Mouse (Mus musculus): ENCODE measurements around the gene Syne2. TPM values are rescaled to one million over a fixed set of nuclear protein-coding genes. Genes with fewer than 3 reads are reported as not detected.

Gene Syne2
- polyA plus RNA-seq (2015; fragmentation: Nextera tagmentation; extraction: Ambion mirVana): 13.7 and 16.1 TPM in 2 replicates

- H3K9me3 ChIP-seq (ENCODE audit: control insufficient read depth, low read length): no peaks in the 10 kb centered on the region
- peak within 1 kb of the TSS; percentile 89 for H3K9ac ChIP-seq (ENCODE audit: low read length)
- H3K4me1 ChIP-seq (replicated peaks; ENCODE audit: control insufficient read depth, insufficient read depth): peaks cover 6% of the 10 kb centered on the region; the same call in 1 of the 2 replicates
- under 1% methylated on average over 50 of the region's 54 CpGs for WGBS
- H3K4me3 ChIP-seq (ENCODE audit: low read depth, low read length): peak within 1 kb of the TSS; percentile 89
- H3K4me2 ChIP-seq (replicated peaks; ENCODE audit: low read depth): peak within 1 kb of the TSS; percentile 98
- H3K27ac ChIP-seq (replicated peaks): peak within 1 kb of the TSS; percentile 90
- no peaks in the 10 kb centered on the region for H3K36me3 ChIP-seq (ENCODE audit: control insufficient read depth, insufficient read depth, low read length)
- DNase-seq (ENCODE audit: low spot score) (peak; percentile 90), ATAC-seq (ENCODE audit: low FRiP score, low TSS enrichment) (peak; percentile 93)
- H3K27me3 ChIP-seq (ENCODE audit: control insufficient read depth, insufficient read depth, low read length): no peaks in the 10 kb centered on the region
- TF ChIP-seq CTCF (IDR thresholded peaks at IDR 0.05; ENCODE audit: low read depth) (peak; percentile 26; the same call in 1 of the 2 replicates), EP300 (optimal IDR thresholded peaks at IDR 0.05) (no peak)
Observed at GRCm38 (mm10) chr12:75817959-75818452, at the start of gene Syne2. Gene Syne2 (plus strand): TSS chr12:75818134.

GRCm38 (mm10) chr12:75771410-75771809 lies 46.5 kb upstream of the Syne2 start:
- 29% methylated on average over 3 of the region's 3 CpGs for WGBS
- TF ChIP-seq CTCF (IDR thresholded peaks at IDR 0.05; ENCODE audit: low read depth): no peak
- no peaks in the 10 kb centered on the region; the same call in 1 of the 2 replicates for H3K4me1 ChIP-seq (replicated peaks; ENCODE audit: control insufficient read depth, insufficient read depth)
- ATAC-seq (ENCODE audit: low FRiP score, low TSS enrichment) (peak; percentile 75), DNase-seq (ENCODE audit: low spot score) (no peak)
- H3K9ac ChIP-seq (ENCODE audit: low read length): no peak overlapping the region
- no peak overlapping the region for H3K4me3 ChIP-seq (ENCODE audit: low read depth, low read length)
- H3K27me3 ChIP-seq (ENCODE audit: control insufficient read depth, insufficient read depth, low read length): no peaks in the 10 kb centered on the region
- no peak overlapping the region for H3K4me2 ChIP-seq (replicated peaks; ENCODE audit: low read depth)
- no peaks in the 10 kb centered on the region; the same call in 1 of the 2 replicates for H3K9me3 ChIP-seq (ENCODE audit: control insufficient read depth, low read length)
- no peaks in the 10 kb centered on the region for H3K36me3 ChIP-seq (ENCODE audit: control insufficient read depth, insufficient read depth, low read length)
- no peak overlapping the region for H3K27ac ChIP-seq (replicated peaks)

- TF ChIP-seq EP300 (optimal IDR thresholded peaks at IDR 0.05): no peak
- peak; percentile 83 for TF ChIP-seq CTCF (IDR thresholded peaks at IDR 0.05; ENCODE audit: low read depth)
- Histone ChIP-seq H3K4me3 (ENCODE audit: low read depth, low read length) (no peak overlapping the region), H3K27ac (replicated peaks) (no peak overlapping the region), H3K36me3 (ENCODE audit: control insufficient read depth, insufficient read depth, low read length) (no peaks in the 10 kb centered on the region), H3K27me3 (ENCODE audit: control insufficient read depth, insufficient read depth, low read length) (no peaks in the 10 kb centered on the region), H3K9ac (ENCODE audit: low read length) (no peak overlapping the region), H3K9me3 (ENCODE audit: control insufficient read depth, low read length) (no peaks in the 10 kb centered on the region; the same call in 1 of the 2 replicates), H3K4me2 (replicated peaks; ENCODE audit: low read depth) (no peak overlapping the region), H3K4me1 (replicated peaks; ENCODE audit: control insufficient read depth, insufficient read depth) (no peaks in the 10 kb centered on the region)
- DNase-seq (ENCODE audit: low spot score): peak; percentile 67
- WGBS: 22% methylated on average over 3 of the region's 3 CpGs
- peak; percentile 33; the same call in 1 of the 2 replicates for ATAC-seq (ENCODE audit: low FRiP score, low TSS enrichment)
Observed at GRCm38 (mm10) chr12:75772424-75773034, 45.4 kb upstream of the Syne2 start.

GRCm38 (mm10) chr12:75781445-75781844 lies 36.5 kb upstream of the Syne2 start:
- no peaks in the 10 kb centered on the region for H3K36me3 ChIP-seq (ENCODE audit: control insufficient read depth, insufficient read depth, low read length)
- TF ChIP-seq EP300 (optimal IDR thresholded peaks at IDR 0.05) (no peak), CTCF (IDR thresholded peaks at IDR 0.05; ENCODE audit: low read depth) (no peak)
- H3K9me3 ChIP-seq (ENCODE audit: control insufficient read depth, low read length): no peaks in the 10 kb centered on the region
- no peaks in the 10 kb centered on the region for H3K4me1 ChIP-seq (replicated peaks; ENCODE audit: control insufficient read depth, insufficient read depth)
- H3K27ac ChIP-seq (replicated peaks): no peak overlapping the region
- H3K27me3 ChIP-seq (ENCODE audit: control insufficient read depth, insufficient read depth, low read length): no peaks in the 10 kb centered on the region
- H3K4me2 ChIP-seq (replicated peaks; ENCODE audit: low read depth): no peak overlapping the region
- no peak overlapping the region for H3K9ac ChIP-seq (ENCODE audit: low read length)
- H3K4me3 ChIP-seq (ENCODE audit: low read depth, low read length): no peak overlapping the region
- DNase-seq (ENCODE audit: low spot score) (no peak), ATAC-seq (ENCODE audit: low FRiP score, low TSS enrichment) (no peak)

DNA sequence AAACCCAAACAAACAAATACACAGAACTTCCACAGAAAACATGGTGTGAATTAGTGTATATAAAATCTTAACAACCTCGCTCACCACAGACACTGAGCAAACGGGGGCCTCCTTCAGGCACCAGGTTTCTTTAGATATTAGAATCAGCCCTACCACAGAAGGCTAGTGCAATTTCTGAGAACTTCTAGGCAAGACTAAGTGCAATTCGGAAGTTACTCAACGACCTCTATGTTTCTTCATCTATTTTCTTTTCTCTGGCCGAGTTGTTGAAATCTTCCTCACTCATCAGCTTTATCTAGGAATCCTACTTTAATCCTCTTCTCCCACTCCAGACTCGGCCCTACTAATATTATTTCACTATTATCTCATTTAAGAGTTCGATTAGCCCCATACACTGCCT lies 35.9 kb upstream of the Syne2 start:
- H3K27ac ChIP-seq (replicated peaks): no peak overlapping the region
- ATAC-seq (ENCODE audit: low FRiP score, low TSS enrichment): no peak
- no peak overlapping the region for H3K4me2 ChIP-seq (replicated peaks; ENCODE audit: low read depth)
- WGBS: 84% methylated on average over 7 of the region's 7 CpGs
- H3K27me3 ChIP-seq (ENCODE audit: control insufficient read depth, insufficient read depth, low read length): no peaks in the 10 kb centered on the region
- H3K4me1 ChIP-seq (replicated peaks; ENCODE audit: control insufficient read depth, insufficient read depth): no peaks in the 10 kb centered on the region
- no peak for DNase-seq (ENCODE audit: low spot score)
- TF ChIP-seq EP300 (optimal IDR thresholded peaks at IDR 0.05) (no peak), CTCF (IDR thresholded peaks at IDR 0.05; ENCODE audit: low read depth) (no peak)
- H3K9me3 ChIP-seq (ENCODE audit: control insufficient read depth, low read length): no peaks in the 10 kb centered on the region
- H3K4me3 ChIP-seq (ENCODE audit: low read depth, low read length): no peak overlapping the region
- no peaks in the 10 kb centered on the region for H3K36me3 ChIP-seq (ENCODE audit: control insufficient read depth, insufficient read depth, low read length)
- H3K9ac ChIP-seq (ENCODE audit: low read length): no peak overlapping the region

GRCm38 (mm10) chr12:75784271-75784751 lies 33.6 kb upstream of the Syne2 start:
- H3K4me3 ChIP-seq (ENCODE audit: low read depth, low read length): no peak overlapping the region
- H3K27me3 ChIP-seq (ENCODE audit: control insufficient read depth, insufficient read depth, low read length): no peaks in the 10 kb centered on the region
- DNase-seq (ENCODE audit: low spot score) (no peak), ATAC-seq (ENCODE audit: low FRiP score, low TSS enrichment) (peak; percentile 60; the same call in 1 of the 2 replicates)
- H3K9ac ChIP-seq (ENCODE audit: low read length): no peak overlapping the region
- 66% methylated on average over 2 of the region's 2 CpGs for WGBS
- H3K36me3 ChIP-seq (ENCODE audit: control insufficient read depth, insufficient read depth, low read length): no peaks in the 10 kb centered on the region
- no peaks in the 10 kb centered on the region for H3K9me3 ChIP-seq (ENCODE audit: control insufficient read depth, low read length)
- no peaks in the 10 kb centered on the region for H3K4me1 ChIP-seq (replicated peaks; ENCODE audit: control insufficient read depth, insufficient read depth)
- no peak for TF ChIP-seq EP300 (optimal IDR thresholded peaks at IDR 0.05)
- peak; percentile 19; the same call in 1 of the 2 replicates for TF ChIP-seq CTCF (IDR thresholded peaks at IDR 0.05; ENCODE audit: low read depth)
- H3K4me2 ChIP-seq (replicated peaks; ENCODE audit: low read depth): no peak overlapping the region
- H3K27ac ChIP-seq (replicated peaks): no peak overlapping the region
